Mouse (Mus musculus) brain, adult 2 months (tissue): ENCODE measurements around the gene Klhdc4.

Experiments used
- DNase-seq: peaks from one replicate; pipeline ENCODE4 v3.0.0; 2011; ENCODE audit warnings: low read depth, low spot score

Gene Klhdc4

DNA sequence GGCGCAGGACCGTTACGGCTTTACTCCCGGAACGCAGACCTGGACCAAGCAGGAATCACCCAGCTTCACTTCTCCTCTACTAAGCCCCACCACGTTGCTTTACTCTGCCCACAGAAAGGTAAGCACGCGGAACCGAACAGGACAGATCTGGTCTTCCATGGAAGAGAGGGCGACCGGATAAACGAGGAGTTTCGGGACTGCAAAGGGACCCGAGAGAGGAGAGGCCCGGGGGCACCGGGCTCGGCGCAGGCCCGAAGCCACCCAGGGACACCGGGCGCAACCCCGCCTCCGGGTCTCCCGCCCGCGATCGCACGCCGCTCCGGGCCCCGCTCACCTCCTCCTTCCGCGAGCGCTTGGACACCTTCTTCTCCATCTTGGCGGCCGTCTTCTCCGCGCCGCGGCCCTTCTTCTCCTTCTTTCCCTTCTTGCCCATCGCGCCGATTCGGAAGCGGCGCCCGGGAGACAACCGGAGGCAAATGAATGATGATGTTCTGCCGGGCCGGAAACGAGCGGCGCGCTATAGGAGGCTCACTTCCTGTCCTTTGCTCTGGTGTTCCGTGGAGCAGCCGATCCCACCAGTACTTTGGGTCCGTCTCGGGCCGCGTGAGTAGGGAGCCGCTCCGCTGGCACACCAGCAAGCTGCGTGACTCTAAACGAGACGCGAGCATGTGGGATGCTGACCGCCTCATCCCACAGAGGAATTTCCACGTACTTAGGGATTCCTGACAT is at the start of gene Klhdc4:
Klhdc4 (minus strand) TSS at position 522 of the 729 bp plus-strand sequence.
- DNase-seq = peak; percentile 98

DNA sequence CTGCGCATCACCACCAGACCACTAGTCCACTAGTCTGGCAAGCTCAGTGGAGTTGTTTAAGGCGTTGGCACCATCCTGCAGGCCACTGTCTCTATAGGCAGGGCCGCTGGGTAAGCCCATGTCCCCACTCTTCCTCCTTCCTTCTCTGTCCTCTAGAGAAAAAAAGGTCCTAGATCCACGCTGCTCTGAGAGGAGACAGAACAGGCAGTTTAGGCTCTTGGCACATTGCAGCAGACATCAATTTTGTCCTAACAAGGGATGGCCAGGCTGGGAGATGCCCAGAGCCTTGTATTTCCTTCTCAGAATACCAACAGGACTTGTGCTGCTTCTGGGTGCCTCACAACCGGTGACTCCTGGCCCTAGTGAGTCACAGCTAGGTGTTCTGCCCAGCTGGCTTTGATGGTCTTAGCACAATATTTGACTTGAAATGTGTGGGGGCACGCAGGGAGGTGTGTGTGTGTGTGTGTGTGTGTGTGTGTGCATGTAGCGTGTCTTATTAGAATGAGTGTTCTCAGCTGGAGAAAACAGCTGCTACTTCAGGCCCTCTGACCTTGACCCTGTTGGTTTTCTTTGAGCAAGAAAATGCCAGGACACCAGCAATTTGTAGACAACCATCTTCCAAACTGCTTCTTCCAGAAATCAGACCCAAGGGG is 48.6 kb upstream of the Klhdc4 start:
- no peak for DNase-seq

DNA sequence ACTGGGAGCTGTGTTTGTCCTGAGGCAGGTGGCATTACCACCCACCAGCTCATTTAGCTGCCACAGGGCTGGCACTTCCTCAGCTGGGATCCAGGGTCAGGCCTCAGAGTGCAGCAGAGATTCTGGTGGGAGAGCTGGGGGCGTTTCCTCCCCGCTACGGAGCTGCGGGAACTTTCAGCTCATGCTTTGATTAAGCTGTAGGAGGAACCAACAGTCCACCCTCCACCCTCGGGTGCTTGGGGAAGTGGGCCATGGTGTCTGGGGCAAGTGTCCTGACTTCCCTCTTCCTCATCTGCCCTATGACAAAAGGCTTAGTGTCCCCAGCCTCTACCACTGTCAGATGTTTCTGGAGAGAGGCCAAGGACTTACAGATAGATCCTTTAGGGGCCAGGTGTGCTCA is 47.8 kb upstream of the Klhdc4 start:
- no peak for DNase-seq

DNA sequence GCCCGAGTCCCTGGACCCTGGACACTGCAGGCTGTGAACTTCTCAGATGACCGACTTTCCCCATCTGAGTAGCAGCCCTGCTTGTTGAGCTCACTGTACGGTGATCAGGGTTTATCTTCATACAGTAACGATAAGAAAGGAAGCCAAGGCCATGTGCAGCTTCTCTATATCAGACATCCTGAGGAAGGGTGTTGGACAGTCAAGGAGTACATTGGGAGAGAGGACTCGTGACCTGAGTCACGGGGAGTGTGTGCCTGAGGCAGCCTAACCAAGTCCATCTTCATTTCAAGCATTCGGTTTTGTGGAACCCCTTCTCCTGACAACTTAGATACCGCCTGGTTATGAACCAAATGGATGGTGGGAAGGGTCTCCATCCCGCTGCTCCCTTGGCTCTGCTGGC is 46.1 kb upstream of the Klhdc4 start:
- no peak for DNase-seq

DNA sequence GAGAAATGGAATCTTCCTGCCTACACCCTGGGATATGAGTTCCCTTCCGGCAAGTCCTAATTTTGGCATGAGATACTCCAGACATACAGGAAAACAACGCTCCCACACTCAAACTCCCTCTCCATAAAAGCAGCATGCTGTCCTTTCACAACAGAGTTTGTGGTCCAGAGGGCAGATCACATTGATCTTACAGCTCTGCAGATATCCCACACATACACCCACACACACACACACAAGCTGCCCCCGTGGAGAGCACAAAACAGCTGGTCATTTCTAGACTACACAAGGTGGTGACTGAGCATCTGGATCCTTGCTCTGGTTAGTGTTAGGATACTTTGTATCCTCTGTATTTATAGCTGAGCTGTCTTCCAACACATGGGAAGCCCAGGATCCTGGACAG is 45.7 kb upstream of the Klhdc4 start:
- peak; percentile 61 for DNase-seq

- DNase-seq = peak; percentile 41
These were observed 44.7 kb upstream of the Klhdc4 start for GRCm38 (mm10) chr8:121874031-121874430.

DNA sequence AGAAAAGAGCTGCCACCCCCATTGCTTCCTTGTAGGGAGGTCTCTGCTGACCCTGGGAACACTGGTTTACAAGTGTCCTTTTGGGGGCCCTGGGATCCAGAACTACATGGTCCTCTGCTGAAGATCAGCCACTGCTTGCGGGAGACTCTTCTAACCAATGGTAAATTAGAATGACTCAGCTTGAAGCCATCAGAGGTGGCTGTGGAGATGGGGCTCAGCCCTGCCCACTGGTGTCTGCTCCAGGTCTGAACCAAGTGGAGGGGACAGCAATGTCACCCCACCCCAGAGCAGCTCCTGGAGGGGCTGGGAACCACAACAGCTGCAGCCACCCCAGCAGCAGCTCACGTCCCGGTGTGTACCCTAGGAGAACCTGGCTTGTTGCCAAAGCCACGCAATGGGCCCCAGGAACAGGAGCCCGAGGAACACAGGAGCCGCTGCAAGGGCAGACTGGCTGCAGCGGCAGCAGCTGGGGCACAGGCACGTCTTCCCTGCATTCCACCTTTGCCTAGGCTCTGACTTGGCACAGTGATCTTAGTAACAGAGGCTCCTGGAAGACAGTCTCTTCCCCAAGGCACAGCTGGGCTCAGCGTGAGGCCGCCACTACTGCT is 42.6 kb upstream of the Klhdc4 start:
- DNase-seq = peak; percentile 41

GRCm38 (mm10) chr8:121870190-121870589 is 40.8 kb upstream of the Klhdc4 start:
- DNase-seq = no peak

DNA sequence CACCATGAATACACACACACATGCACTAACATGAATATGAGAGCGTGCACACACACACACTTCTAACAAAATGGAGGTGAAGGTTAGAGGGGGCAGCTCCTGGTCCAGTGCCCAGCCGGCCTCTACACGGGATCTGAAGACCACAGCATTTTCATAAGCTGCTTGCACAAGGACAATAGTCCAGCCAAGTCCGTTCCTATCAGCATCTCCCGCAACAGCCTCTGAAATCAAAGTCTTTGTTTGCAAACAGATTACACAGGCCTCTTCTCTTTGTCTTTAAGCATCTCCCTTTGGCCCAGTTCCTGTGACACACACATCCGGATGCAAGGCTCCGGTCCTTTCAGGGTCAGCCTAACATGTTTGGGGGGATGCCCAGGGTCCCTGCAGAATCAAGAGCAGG is 39.5 kb upstream of the Klhdc4 start:
- DNase-seq = no peak

DNA sequence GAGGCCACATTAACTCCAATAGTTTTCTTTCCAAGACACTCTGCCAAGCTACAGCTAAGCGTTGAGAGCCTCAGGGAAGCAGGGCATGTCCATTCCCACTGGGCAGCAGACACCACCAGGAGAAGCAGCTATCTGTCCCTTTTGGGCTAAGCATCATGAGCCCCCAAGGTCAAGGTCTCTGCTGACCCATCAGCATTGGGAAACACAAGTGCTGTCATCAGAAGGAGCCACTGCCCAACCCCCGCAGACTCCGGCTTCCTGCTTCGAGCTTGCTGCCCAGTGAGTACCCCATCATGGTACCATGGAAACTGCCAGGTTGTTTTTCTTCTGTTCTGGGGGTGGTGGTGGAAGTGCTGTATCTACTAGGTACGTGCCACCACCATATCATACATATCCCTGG is 38.8 kb upstream of the Klhdc4 start:
- no peak for DNase-seq

GRCm38 (mm10) chr8:121865356-121865755 is 36.0 kb upstream of the Klhdc4 start:
- DNase-seq = no peak

GRCm38 (mm10) chr8:121861806-121862548 is 32.6 kb upstream of the Klhdc4 start:
- peak; percentile 87 for DNase-seq

DNA sequence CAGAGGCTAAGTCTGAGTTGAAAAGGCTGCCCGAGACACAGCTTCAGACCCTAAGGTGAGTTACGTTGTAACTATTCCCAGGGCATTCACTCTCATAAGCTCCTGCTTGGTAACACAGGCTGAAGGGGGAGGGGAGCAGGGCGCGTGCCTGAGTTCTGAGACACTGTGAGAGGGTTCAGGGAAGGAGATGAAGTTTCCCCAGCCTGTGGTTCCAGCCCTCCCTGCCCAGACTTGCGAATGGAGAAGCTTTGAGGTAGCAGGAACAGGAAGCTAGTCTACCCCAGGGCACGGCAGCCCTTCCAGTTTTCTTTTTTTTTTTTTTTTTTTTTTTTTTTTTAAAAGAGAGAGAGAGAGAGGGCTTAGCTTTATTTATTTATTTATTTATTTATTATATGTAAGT is 31.9 kb upstream of the Klhdc4 start:
- DNase-seq = no peak

GRCm38 (mm10) chr8:121857747-121858146 is 28.4 kb upstream of the Klhdc4 start:
- no peak for DNase-seq

GRCm38 (mm10) chr8:121857331-121857730 is 28.0 kb upstream of the Klhdc4 start:
- peak; percentile 96 for DNase-seq

DNA sequence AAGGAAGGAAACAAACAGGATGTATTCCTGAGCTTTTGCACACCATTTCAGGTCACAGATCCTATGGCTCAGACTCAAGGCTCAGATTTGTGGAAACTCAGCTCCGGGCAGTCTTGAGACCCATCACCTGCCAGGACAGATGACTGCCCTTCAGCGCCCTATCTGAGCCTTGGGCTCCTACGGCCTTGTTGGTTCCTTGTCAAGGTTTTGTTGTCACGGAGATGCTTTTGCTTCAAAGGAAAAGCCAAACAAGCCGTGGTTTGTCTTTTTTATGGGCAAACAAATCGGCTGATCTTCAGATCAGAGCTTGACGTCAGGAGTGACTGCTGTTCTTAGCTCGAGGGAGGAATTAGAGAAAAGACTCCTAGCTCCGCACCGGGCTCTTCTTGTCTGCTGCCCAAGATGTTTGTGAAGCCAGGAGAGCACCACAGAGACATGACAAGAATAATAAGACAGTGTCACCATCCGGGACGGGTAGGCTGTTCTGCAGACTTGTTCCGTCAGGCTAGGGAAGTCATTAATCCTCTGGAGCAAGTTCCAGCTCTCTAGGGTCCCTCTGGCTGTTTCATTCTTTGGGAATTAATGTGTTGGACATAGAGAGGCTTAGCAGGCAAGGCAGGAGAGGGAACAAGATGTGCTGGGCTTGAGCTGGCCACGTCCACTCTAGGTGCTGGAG is 26.8 kb upstream of the Klhdc4 start:
- no peak for DNase-seq

GRCm38 (mm10) chr8:121853586-121853985 is 24.2 kb upstream of the Klhdc4 start:
- DNase-seq = peak; percentile 20

DNA sequence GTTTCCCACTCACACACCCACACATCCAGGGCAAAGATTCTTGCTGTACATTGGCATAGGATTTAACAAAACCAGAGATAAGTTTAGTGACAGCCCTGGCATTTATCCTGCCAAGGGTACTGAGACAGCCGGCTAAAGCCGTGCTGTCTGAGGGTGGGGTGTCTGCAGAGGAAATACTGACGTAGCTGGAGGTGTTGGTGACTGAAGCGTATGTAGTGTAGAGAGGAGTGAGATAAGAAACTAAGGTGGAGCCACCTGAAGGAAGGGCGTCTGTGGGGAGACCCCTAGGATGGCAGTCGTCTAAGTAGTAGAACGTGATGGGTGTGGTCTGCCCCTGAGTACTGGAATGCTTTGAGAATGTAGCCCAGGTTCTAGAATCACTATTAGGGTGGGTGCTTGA is 23.1 kb upstream of the Klhdc4 start:
- peak; percentile 40 for DNase-seq

- DNase-seq = no peak
These were observed 22.3 kb upstream of the Klhdc4 start for GRCm38 (mm10) chr8:121851716-121852115.

DNA sequence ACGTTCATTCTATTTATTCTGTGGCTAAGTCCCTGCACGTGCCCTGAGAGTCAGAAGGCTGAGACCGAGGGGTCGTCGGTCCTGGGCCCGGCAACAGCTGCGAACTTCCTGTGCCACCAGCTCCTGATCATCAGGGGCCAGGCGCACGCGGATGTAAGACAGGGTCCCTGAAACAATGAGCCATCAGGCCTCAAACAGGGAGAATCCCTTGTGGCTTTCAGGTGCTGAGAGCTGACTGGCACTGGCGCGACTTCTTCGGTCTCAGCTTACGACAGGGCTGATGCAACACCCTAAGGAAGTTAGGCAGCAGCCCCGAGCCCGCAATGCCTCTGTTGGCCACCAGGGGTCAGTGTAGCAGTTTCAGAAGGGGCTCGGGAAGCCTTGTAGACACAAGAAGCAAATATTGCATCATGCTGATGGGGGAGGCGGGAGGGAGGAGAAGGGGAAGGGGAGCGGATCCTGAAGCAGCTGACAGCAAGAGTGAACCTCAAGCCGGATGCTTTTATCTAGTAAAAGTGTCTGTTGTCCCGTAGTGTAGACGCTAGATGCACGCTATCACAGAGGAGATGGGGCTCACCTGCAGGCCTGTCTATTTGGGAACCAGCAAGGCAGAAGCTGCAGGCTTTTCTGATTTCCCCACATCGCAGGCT is 21.6 kb upstream of the Klhdc4 start:
- peak; percentile 98 for DNase-seq

DNA sequence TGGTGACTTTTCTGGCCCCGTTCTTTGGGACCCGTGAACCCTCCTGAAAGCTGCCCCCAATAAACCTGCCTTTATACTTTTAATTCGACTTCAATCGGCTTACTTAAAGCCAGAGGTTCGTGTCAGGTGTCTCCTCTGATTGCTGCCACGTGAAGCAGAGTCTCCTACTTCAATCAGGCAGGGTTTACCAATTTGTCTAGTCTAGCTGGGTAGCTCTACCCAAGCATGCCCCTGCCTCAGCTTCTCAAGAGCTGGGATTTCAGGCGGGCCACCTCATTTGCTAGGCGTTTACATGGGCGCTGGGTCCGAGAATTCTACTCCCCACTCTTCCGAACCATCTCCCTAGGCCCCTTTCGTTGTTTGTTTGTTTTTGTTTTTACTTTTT is 21.1 kb upstream of the Klhdc4 start:
- no peak for DNase-seq
